Mouse (Mus musculus) intestine, embryonic 16.5 days (tissue): ENCODE measurements around the gene Nfkbiz. TPM values are rescaled to one million over a fixed set of nuclear protein-coding genes. Genes with fewer than 3 reads are reported as not detected.

Experiments used
- ATAC-seq: fragments of 200-750 bp; cut with Nextera tagmentation; 2 replicates; pipeline ENCODE4 v1.8.0; 2017; ENCODE audit warnings: moderate TSS enrichment, moderate library complexity
- H3K27ac ChIP-seq: fragments of 300-500 bp; sonication (generic); 2 replicates; pipeline ENCODE4 v1.5.1; 2014; ENCODE audit warnings: mild to moderate bottlenecking, low read length
- H3K27me3 ChIP-seq: fragments of 300-500 bp; sonication (generic); replicated peaks from 2 replicates; pipeline ENCODE4 v1.6.1; 2014; ENCODE audit warnings: low read length, control low read depth, mixed read lengths; ENCODE audit not compliant: control insufficient read depth, insufficient read depth
- H3K36me3 ChIP-seq: fragments of 300-500 bp; sonication (generic); 2 replicates; pipeline ENCODE4 v1.6.1; 2014; ENCODE audit warnings: low read length, control low read depth; ENCODE audit not compliant: control insufficient read depth, insufficient read depth
- H3K4me1 ChIP-seq: fragments of 300-500 bp; sonication (generic); 2 replicates; pipeline ENCODE4 v1.6.1; 2014; ENCODE audit warnings: low read length, control low read depth, mixed read lengths; ENCODE audit not compliant: control insufficient read depth, insufficient read depth
- H3K4me2 ChIP-seq: fragments of 300-500 bp; sonication (generic); 2 replicates; pipeline ENCODE4 v1.6.1; 2014; ENCODE audit warnings: low read depth, low read length, control low read depth
- H3K4me3 ChIP-seq: fragments of 300-500 bp; sonication (generic); 2 replicates; pipeline ENCODE4 v1.5.1; 2014; ENCODE audit warnings: mild to moderate bottlenecking, low read length
- H3K9ac ChIP-seq: fragments of 300-500 bp; sonication (generic); 2 replicates; pipeline ENCODE4 v1.6.1; 2014; ENCODE audit warnings: low read depth, low read length
- H3K9me3 ChIP-seq: fragments of 300-500 bp; sonication (generic); 2 replicates; pipeline ENCODE4 v1.6.1; 2016; ENCODE audit warnings: low read length, control low read depth; ENCODE audit not compliant: control insufficient read depth
- WGBS: fragments of 180-500 bp; shearing (Covaris S2); extraction: QIAGEN DNeasy Blood & Tissue Kit; methylation state at CpG from one replicate; pipeline ENCODE4 v1.1.7; 2014; 5-methylcytosine and 5-hydroxymethylcytosine counted together
- polyA plus RNA-seq: library from polyadenylated mRNA; unstranded; fragments of >200 nt; fragmentation: Nextera tagmentation; extraction: Ambion mirVana; gene quantifications from 2 replicates; pipeline ENCODE4 v1.2.1, GENCODE M21; 2015

The Nfkbiz gene
- polyA plus RNA-seq, 1 experiment from 2014 or later, result 8.8 TPM

DNA sequence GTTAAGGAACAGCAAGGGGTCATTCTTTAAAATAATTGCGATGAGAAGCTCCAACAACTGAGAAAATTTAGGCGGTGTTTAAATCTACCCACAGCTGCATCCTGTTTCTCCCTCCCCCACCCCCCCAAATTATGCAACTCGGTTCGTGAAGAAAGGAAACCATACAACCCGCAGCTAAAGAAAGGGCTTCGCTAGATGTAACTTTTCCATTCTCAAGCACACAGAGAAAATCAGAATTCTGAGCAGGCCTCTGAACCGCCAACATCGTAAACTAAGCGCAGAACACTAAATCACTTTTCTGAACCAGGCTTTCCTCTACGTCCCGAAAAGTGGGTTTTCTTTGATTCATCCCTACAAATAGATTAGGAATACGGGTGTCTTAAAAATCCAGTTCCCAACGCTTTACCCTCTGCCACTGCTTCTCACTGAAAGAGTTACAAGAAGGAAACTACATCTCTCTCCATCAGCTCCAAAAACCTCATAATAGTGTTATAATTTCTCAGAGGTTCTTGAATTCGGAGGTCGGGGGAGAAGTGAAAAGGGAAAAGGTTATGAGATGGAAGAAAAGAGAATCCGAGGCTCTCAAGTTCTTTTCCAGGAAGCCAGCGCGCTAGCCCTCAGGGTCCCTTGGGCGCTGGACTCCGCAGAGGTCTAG is 17.7 kb downstream of the Nfkbiz start:
- peaks cover 8% of the 10 kb centered on the region for H3K36me3 ChIP-seq
- peaks cover 30% of the 10 kb centered on the region for H3K4me1 ChIP-seq
- no peaks in the 10 kb centered on the region for H3K27me3 ChIP-seq
- H3K27ac ChIP-seq, result peak overlapping the region; percentile 93
- H3K9me3 ChIP-seq, result no peaks in the 10 kb centered on the region
- peak overlapping the region; percentile 62 for H3K4me2 ChIP-seq
- WGBS, result 4% methylated on average over 20 of the region's 20 CpGs
- ATAC-seq, result no peak
- H3K9ac ChIP-seq, result peak overlapping the region; percentile 96
- peak overlapping the region; percentile 93 for H3K4me3 ChIP-seq

GRCm38 (mm10) chr16:55820161-55820915 is 18.4 kb downstream of the Nfkbiz start:
- no peak for ATAC-seq
- 23% methylated on average over 13 of the region's 13 CpGs for WGBS
- H3K4me1 ChIP-seq, result peaks cover 33% of the 10 kb centered on the region
- peak overlapping the region; percentile 62 for H3K4me2 ChIP-seq
- peak overlapping the region; percentile 96 for H3K9ac ChIP-seq
- peak overlapping the region; percentile 93 for H3K4me3 ChIP-seq
- H3K9me3 ChIP-seq, result no peaks in the 10 kb centered on the region
- H3K36me3 ChIP-seq, result peaks cover 15% of the 10 kb centered on the region
- no peaks in the 10 kb centered on the region for H3K27me3 ChIP-seq
- H3K27ac ChIP-seq, result peak overlapping the region; percentile 93

- Histone ChIP-seq H3K4me2 (peak overlapping the region; percentile 62), H3K27me3 (no peaks in the 10 kb centered on the region), H3K4me1 (peaks cover 32% of the 10 kb centered on the region), H3K27ac (peak overlapping the region; percentile 88), H3K36me3 (peaks cover 22% of the 10 kb centered on the region), H3K4me3 (peak overlapping the region; percentile 93), H3K9me3 (no peaks in the 10 kb centered on the region), H3K9ac (peak overlapping the region; percentile 96)
- 26% methylated on average over 15 of the region's 15 CpGs for WGBS
- no peak for ATAC-seq
Measured at GRCm38 (mm10) chr16:55819186-55819861, 19.4 kb downstream of the Nfkbiz start.

DNA sequence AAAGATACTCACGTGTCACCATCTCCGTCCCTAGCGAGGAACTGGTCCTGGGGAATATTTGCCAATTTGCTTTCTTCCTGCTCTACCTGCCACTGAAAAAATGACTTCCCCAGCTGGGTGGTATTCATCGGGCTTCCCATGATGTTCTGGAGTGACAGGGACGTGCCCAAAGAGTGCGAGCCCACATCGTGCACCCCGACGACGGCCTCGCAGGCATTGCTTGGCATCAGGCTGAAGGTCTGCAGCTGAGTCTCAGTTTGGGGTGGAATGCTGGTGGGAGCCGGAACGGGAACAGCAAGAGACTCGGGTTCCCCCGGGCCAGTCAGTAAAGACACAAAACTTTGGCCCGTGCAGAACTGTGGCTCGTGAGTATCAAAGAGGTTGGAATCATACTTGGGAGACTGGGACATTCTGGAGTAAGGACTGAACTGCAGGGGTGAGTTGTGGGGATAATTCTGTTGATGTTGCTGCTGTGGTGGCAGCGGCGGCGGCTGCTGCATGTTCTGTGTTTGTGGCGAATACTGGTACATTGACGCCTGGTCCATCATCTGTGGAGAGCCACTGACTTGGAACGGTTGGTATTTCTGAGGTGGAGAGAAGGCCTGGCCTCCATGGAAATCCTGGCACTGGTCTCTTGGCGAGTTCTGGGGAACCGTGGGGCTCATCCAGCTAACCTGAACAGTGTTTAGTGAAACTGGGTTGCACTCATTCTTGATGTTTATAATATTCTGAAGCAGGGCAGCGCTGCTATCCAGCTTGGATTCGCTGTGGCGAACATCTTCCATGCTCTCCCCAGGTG is 20.8 kb downstream of the Nfkbiz start:
- Histone ChIP-seq H3K36me3 (peaks cover 29% of the 10 kb centered on the region), H3K27ac (no peak overlapping the region), H3K4me2 (peak overlapping the region; percentile 62), H3K27me3 (no peaks in the 10 kb centered on the region), H3K9ac (0 out of 2 replicates have a peak overlapping the region, but pooled peaks have one; percentile 33), H3K4me3 (peak overlapping the region; percentile 93; the same call in 1 of the 2 replicates), H3K4me1 (peaks cover 19% of the 10 kb centered on the region; the same call in 1 of the 2 replicates), H3K9me3 (no peaks in the 10 kb centered on the region)
- WGBS, result 88% methylated on average over 28 of the region's 28 CpGs
- ATAC-seq, result no peak

DNA sequence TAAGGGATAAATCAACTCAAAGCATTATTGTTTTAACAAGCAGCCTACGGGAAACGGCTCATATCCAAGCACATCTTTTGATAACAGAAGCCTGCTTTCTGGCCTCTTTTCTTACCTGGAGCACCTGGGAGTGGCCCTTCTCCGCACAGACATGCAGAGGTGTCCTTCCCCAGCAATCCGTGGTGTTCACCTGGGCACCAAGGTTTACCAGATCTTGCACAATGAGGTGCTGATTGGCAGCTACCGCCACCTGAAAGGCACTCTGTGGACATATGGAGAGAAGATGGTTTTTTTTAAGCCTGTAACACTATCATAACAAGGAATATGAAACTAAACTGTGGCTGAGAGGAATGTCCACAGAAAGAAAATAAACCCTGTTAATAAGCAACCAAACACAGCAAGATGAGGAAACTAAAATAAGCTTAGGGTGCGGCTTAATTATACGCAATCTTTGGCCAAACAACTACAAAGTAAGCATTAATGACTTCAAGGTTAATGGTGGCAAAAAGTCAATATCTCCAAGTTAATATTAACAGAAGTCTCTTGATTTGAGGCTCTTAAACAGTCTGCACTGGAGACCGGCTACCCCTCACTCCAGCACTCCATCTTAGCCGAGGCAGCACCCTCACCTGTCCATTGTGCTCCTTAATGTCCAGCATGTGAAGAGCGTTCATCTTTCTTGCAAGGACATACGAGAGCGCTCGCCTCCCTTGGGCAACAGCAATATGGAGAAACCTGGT is 22.3 kb downstream of the Nfkbiz start:
- Histone ChIP-seq H3K4me2 (peak overlapping the region; percentile 32), H3K4me1 (peaks cover 19% of the 10 kb centered on the region; the same call in 1 of the 2 replicates), H3K4me3 (0 out of 2 replicates have a peak overlapping the region, but pooled peaks have one; percentile 19), H3K36me3 (peaks cover 35% of the 10 kb centered on the region), H3K9ac (no peak overlapping the region), H3K27me3 (no peaks in the 10 kb centered on the region), H3K9me3 (no peaks in the 10 kb centered on the region), H3K27ac (peak overlapping the region; percentile 82)
- WGBS, result 67% methylated on average over 13 of the region's 13 CpGs
- ATAC-seq, result peak; percentile 90

DNA sequence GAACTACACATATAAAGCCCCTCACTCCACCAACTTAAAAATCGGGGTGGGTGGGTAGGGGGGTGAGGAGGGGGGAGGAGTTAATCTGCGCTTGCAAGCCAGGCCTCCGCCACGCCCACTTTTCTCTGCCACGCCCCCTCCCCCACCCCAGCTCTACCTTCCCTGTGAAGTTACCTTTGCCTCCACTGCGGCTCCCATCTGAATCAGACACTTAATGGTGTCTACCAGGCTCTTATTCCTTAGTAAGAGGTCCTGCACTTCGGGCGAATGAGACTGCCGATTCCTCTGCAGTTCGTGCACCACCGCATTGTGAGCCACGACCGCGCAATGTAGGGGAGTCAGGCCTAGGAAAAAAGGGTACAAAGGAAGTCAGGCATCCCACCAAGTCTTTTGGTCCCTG is 23.2 kb downstream of the Nfkbiz start:
- H3K4me2 ChIP-seq, result peak overlapping the region; percentile 32
- H3K9me3 ChIP-seq, result no peaks in the 10 kb centered on the region
- H3K9ac ChIP-seq, result no peak overlapping the region
- no peak for ATAC-seq
- no peak overlapping the region for H3K4me3 ChIP-seq
- H3K27me3 ChIP-seq, result no peaks in the 10 kb centered on the region
- H3K4me1 ChIP-seq, result peaks cover 19% of the 10 kb centered on the region; the same call in 1 of the 2 replicates
- WGBS, result 74% methylated on average over 14 of the region's 14 CpGs
- H3K36me3 ChIP-seq, result peaks cover 38% of the 10 kb centered on the region
- peak overlapping the region; percentile 69 for H3K27ac ChIP-seq

DNA sequence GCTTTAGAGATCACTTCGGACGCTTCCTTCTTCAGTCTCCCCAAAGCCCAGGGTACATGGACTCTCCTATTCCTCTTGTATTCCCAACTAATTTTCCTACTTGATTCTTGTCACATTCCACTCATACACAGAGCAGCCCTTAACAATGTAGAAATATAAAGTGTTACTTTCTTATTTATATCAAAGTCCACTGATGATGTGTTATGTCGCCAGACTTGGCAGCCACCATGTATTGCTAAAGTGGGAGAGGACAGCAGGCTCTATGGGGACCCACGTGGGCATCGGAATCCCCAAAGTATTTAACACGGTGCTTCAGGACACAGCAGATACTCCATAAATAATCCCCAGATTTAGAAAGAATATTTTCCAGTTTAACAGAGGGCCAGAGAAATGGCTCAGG is 24.0 kb downstream of the Nfkbiz start:
- Histone ChIP-seq H3K9ac (no peak overlapping the region), H3K4me2 (no peak overlapping the region), H3K4me1 (peaks cover 18% of the 10 kb centered on the region; the same call in 1 of the 2 replicates), H3K27ac (no peak overlapping the region), H3K27me3 (no peaks in the 10 kb centered on the region), H3K4me3 (no peak overlapping the region), H3K9me3 (no peaks in the 10 kb centered on the region), H3K36me3 (peaks cover 40% of the 10 kb centered on the region)
- WGBS, result 91% methylated on average over 6 of the region's 6 CpGs
- ATAC-seq, result no peak

DNA sequence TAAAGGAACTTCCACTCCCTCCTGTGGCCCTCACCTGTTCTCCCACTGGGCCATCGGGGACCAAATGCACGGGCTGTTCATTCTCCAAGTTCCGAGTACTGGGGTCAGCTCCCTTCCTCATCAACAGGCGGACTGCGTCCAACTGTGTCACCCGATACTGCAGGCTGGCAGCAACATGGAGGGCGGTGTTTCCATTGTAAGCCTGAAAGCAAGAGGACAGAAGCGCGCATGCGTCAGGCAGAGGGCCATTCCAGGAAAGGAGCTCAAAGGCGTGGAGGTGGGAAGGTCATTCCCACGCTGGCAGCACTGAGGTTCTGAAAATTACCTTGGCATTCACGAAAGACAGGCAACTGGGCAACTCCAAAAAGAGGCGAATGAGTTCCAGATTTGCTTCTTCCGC is 24.8 kb downstream of the Nfkbiz start:
- 90% methylated on average over 15 of the region's 15 CpGs for WGBS
- H3K36me3 ChIP-seq, result peaks cover 40% of the 10 kb centered on the region
- H3K4me1 ChIP-seq, result peaks cover 12% of the 10 kb centered on the region; the same call in 1 of the 2 replicates

More for the DNA sequence above, 24.8 kb downstream of the Nfkbiz start:
- Histone ChIP-seq H3K27me3 (no peaks in the 10 kb centered on the region), H3K9ac (no peak overlapping the region), H3K9me3 (no peaks in the 10 kb centered on the region), H3K4me2 (no peak overlapping the region), H3K27ac (no peak overlapping the region), H3K4me3 (no peak overlapping the region)
- ATAC-seq, result no peak
